Mouse (Mus musculus) natural killer cell, adult 2 months (primary cell): ENCODE results near the gene Tmem184b.
A peak's percentile ranks its signal among the peaks of the same experiment; 100 is the strongest.

ENCODE experiments used
- DNase-seq, 2 experiments: peaks; one replicate each; pipeline ENCODE4 v3.0.0; 2022; ENCODE audit warnings: low spot score in 2 of 2

Tmem184b gene

GRCm38 (mm10) chr15:79402836-79403762 is at the start of gene Tmem184b:
Tmem184b (minus strand) TSS chr15:79403569.
- peak; percentile 76 to 84 for DNase-seq

- DNase-seq, result no peak
Measured at GRCm38 (mm10) chr15:79448041-79448440, 44.7 kb upstream of the Tmem184b start.

GRCm38 (mm10) chr15:79445786-79446654 is 42.7 kb upstream of the Tmem184b start:
- no peak for DNase-seq

GRCm38 (mm10) chr15:79443856-79444410 is 40.6 kb upstream of the Tmem184b start:
- no peak for DNase-seq

GRCm38 (mm10) chr15:79442961-79443518 is 39.7 kb upstream of the Tmem184b start:
- DNase-seq, result no peak

- no peak for DNase-seq
Measured at GRCm38 (mm10) chr15:79442257-79442611, 38.9 kb upstream of the Tmem184b start.

- DNase-seq, result peak; percentile 56 to 59
Measured at GRCm38 (mm10) chr15:79441331-79442256, 38.2 kb upstream of the Tmem184b start.

- DNase-seq, result peak in 1 of 2 experiments; percentile 42
Measured at GRCm38 (mm10) chr15:79440651-79441330, 37.4 kb upstream of the Tmem184b start.

- peak; percentile 32 for DNase-seq
Measured at GRCm38 (mm10) chr15:79440223-79440622, 36.9 kb upstream of the Tmem184b start.

GRCm38 (mm10) chr15:79439386-79439785 is 36.0 kb upstream of the Tmem184b start:
- DNase-seq, result no peak

GRCm38 (mm10) chr15:79438816-79439215 is 35.4 kb upstream of the Tmem184b start:
- DNase-seq, result no peak

- DNase-seq, result no peak
Measured at GRCm38 (mm10) chr15:79438209-79438810, 34.9 kb upstream of the Tmem184b start.

GRCm38 (mm10) chr15:79437541-79438208 is 34.3 kb upstream of the Tmem184b start:
- DNase-seq, result no peak

- no peak for DNase-seq
Measured at GRCm38 (mm10) chr15:79436481-79436921, 33.1 kb upstream of the Tmem184b start.

GRCm38 (mm10) chr15:79435191-79435671 is 31.9 kb upstream of the Tmem184b start:
- DNase-seq, result no peak

- DNase-seq, result no peak
Measured at GRCm38 (mm10) chr15:79432892-79433291, 29.5 kb upstream of the Tmem184b start.

- no peak for DNase-seq
Measured at GRCm38 (mm10) chr15:79432328-79432727, 29.0 kb upstream of the Tmem184b start.

- DNase-seq, result no peak
Measured at GRCm38 (mm10) chr15:79431925-79432324, 28.6 kb upstream of the Tmem184b start.

GRCm38 (mm10) chr15:79430461-79431000 is 27.2 kb upstream of the Tmem184b start:
- DNase-seq, result no peak
